Mouse (Mus musculus) limb, embryonic 13.5 days (tissue): Measurements from ENCODE around the gene Krt14. TPM values are rescaled to one million over a fixed set of nuclear protein-coding genes. Genes with fewer than 3 reads are reported as not detected.

ENCODE experiments used
- ATAC-seq: fragments of 200-750 bp; cut with Nextera tagmentation; 2 replicates; pipeline ENCODE4 v1.8.0; 2017; ENCODE audit warnings: low read depth, moderate number of reproducible peaks, moderate TSS enrichment; ENCODE audit not compliant: low FRiP score
- H3K27ac ChIP-seq: fragments of 300-500 bp; sonication (generic); 2 replicates; pipeline ENCODE4 v1.5.1; 2015; ENCODE audit warnings: inconsistent platforms, mild to moderate bottlenecking, moderate library complexity
- H3K27me3 ChIP-seq: fragments of 300-500 bp; sonication (generic); 2 replicates; pipeline ENCODE4 v1.6.1; 2015; ENCODE audit warnings: mild to moderate bottlenecking, inconsistent platforms
- H3K36me3 ChIP-seq: fragments of 300-500 bp; sonication (generic); 2 replicates; pipeline ENCODE4 v1.6.1; 2015; ENCODE audit warnings: inconsistent platforms, mild to moderate bottlenecking, moderate library complexity
- H3K4me1 ChIP-seq: fragments of 300-500 bp; sonication (generic); 2 replicates; pipeline ENCODE4 v1.6.1; 2015; ENCODE audit warnings: inconsistent platforms
- H3K4me2 ChIP-seq: fragments of 300-500 bp; sonication (generic); replicated peaks from 2 replicates; pipeline ENCODE4 v1.6.1; 2015; ENCODE audit warnings: inconsistent platforms, mild to moderate bottlenecking, moderate library complexity
- H3K4me3 ChIP-seq: fragments of 300-500 bp; sonication (generic); 2 replicates; pipeline ENCODE4 v1.5.1; 2015; ENCODE audit warnings: moderate library complexity, mild to moderate bottlenecking, inconsistent platforms
- H3K9ac ChIP-seq: fragments of 300-500 bp; sonication (generic); 2 replicates; pipeline ENCODE4 v1.6.1; 2015; ENCODE audit warnings: mild to moderate bottlenecking, inconsistent platforms
- H3K9me3 ChIP-seq: fragments of 300-500 bp; sonication (generic); 2 replicates; pipeline ENCODE4 v1.6.1; 2016; ENCODE audit warnings: inconsistent platforms
- WGBS: fragments of 180-500 bp; shearing (Covaris S2); methylation state at CpG from one replicate; pipeline ENCODE4 v1.1.7; 2015; 5-methylcytosine and 5-hydroxymethylcytosine counted together
- polyA plus RNA-seq: library from polyadenylated mRNA; unstranded; fragments of >200 nt; fragmentation: Nextera tagmentation; extraction: Ambion mirVana; gene quantifications from 2 replicates; pipeline ENCODE4 v1.2.1, GENCODE M21; 2015

The Krt14 gene
- polyA plus RNA-seq, 1 experiment from 2014 or later: 306 TPM

DNA sequence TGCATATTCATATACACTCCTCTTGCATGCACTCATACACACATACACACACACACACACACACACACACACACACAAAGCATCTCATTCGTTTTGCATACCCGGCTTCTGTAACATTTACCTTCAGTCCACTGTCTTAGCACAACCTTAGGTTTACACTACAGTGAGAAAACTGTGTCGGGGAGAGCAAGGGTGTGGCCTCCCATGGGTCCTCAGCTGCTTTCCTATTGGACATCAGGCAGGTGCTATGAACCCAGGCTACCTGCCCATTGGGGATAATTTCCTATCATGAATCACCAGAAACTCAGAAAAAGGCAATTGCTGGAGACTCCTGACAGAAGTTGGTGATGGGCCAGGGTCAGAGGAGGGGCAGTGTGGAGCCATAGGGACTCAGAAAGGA, 50.0 kb downstream of the Krt14 start:
- no peak overlapping the region for H3K4me3 ChIP-seq
- no peak for ATAC-seq
- H3K9ac ChIP-seq: no peak overlapping the region
- H3K36me3 ChIP-seq: no peaks in the 10 kb centered on the region
- no peaks in the 10 kb centered on the region for H3K9me3 ChIP-seq
- H3K4me1 ChIP-seq: peaks cover 10% of the 10 kb centered on the region; the same call in 1 of the 2 replicates
- 74% methylated on average over 3 of the region's 3 CpGs for WGBS
- H3K27me3 ChIP-seq: no peaks in the 10 kb centered on the region
- H3K4me2 ChIP-seq: no peak overlapping the region
- H3K27ac ChIP-seq: no peak overlapping the region

- no peaks in the 10 kb centered on the region for H3K27me3 ChIP-seq
- H3K4me2 ChIP-seq: no peak overlapping the region
- no peak for ATAC-seq
- H3K9me3 ChIP-seq: no peaks in the 10 kb centered on the region
- 63% methylated on average over 8 of the region's 8 CpGs for WGBS
- no peak overlapping the region for H3K9ac ChIP-seq
- H3K27ac ChIP-seq: no peak overlapping the region
- no peak overlapping the region for H3K4me3 ChIP-seq
- H3K36me3 ChIP-seq: no peaks in the 10 kb centered on the region
- H3K4me1 ChIP-seq: peaks cover 10% of the 10 kb centered on the region; the same call in 1 of the 2 replicates
These were observed 51.7 kb downstream of the Krt14 start for GRCm38 (mm10) chr11:100155497-100156255.

Other genes with a start within 250 kb of the Krt14 start
- not detected in 2 replicates for gene Krtap29-1, start 228.5 kb downstream of the Krt14 start, polyA plus RNA-seq
- gene Krtap16-1, start 221.0 kb downstream of the Krt14 start, polyA plus RNA-seq: not detected in 2 replicates
- 0.52 and 0.66 TPM in 2 replicates for gene Krtap17-1, start 213.6 kb downstream of the Krt14 start, polyA plus RNA-seq
- gene Krt33a, start 191.3 kb downstream of the Krt14 start, polyA plus RNA-seq: not detected in 2 replicates
- 0.38 and 0.43 TPM in 2 replicates for gene Krt33b, start 177.7 kb downstream of the Krt14 start, polyA plus RNA-seq
- not detected in 2 replicates for gene Krt34, start 166.0 kb downstream of the Krt14 start, polyA plus RNA-seq
- gene Krt31, start 157.0 kb downstream of the Krt14 start, polyA plus RNA-seq: 0.11 TPM in 1 of 2 replicates, not detected in the other
- gene Krt32, start 119.3 kb downstream of the Krt14 start, polyA plus RNA-seq: not detected in 2 replicates
- 0.80 and 1.0 TPM in 2 replicates for gene Krt35, start 111.3 kb downstream of the Krt14 start, polyA plus RNA-seq
- 0.14 TPM in 1 of 2 replicates, not detected in the other for gene Krt36, start 101.9 kb downstream of the Krt14 start, polyA plus RNA-seq
- gene Krt13, start 86.0 kb downstream of the Krt14 start, polyA plus RNA-seq: not detected in 2 replicates
- 151 and 172 TPM in 2 replicates for gene Krt15, start 71.6 kb downstream of the Krt14 start, polyA plus RNA-seq
- 18.6 and 21.8 TPM in 2 replicates for gene Krt19, start 58.9 kb downstream of the Krt14 start, polyA plus RNA-seq
- not detected in 2 replicates for gene Krt9, start 14.3 kb downstream of the Krt14 start, polyA plus RNA-seq
- gene Krt16, start 41.4 kb upstream of the Krt14 start, polyA plus RNA-seq: 0.13 and 0.19 TPM in 2 replicates
- 43.9 and 52.1 TPM in 2 replicates for gene Krt17, start 53.5 kb upstream of the Krt14 start, polyA plus RNA-seq
- gene Krt42, start 62.3 kb upstream of the Krt14 start, polyA plus RNA-seq: not detected in 2 replicates
- 1,631 and 1,669 TPM in 2 replicates for gene Eif1, start 112.3 kb upstream of the Krt14 start, polyA plus RNA-seq
- not detected in 2 replicates for gene Gast, start 126.9 kb upstream of the Krt14 start, polyA plus RNA-seq
- gene Hap1, start 148.6 kb upstream of the Krt14 start, polyA plus RNA-seq: 2.8 and 3.2 TPM in 2 replicates
- gene Jup, start 190.2 kb upstream of the Krt14 start, polyA plus RNA-seq: 62.7 and 73.6 TPM in 2 replicates
- 77.1 and 81.9 TPM in 2 replicates for gene P3h4, start 207.3 kb upstream of the Krt14 start, polyA plus RNA-seq
- gene Fkbp10, start 208.1 kb upstream of the Krt14 start, polyA plus RNA-seq: 169 and 170 TPM in 2 replicates
- gene Nt5c3b, start 234.3 kb upstream of the Krt14 start, polyA plus RNA-seq: 176 and 181 TPM in 2 replicates
- gene Klhl10, start 234.4 kb upstream of the Krt14 start, polyA plus RNA-seq: 1.0 and 1.6 TPM in 2 replicates